Mouse (Mus musculus): ENCODE results near the gene Cryzl2.

DNA sequence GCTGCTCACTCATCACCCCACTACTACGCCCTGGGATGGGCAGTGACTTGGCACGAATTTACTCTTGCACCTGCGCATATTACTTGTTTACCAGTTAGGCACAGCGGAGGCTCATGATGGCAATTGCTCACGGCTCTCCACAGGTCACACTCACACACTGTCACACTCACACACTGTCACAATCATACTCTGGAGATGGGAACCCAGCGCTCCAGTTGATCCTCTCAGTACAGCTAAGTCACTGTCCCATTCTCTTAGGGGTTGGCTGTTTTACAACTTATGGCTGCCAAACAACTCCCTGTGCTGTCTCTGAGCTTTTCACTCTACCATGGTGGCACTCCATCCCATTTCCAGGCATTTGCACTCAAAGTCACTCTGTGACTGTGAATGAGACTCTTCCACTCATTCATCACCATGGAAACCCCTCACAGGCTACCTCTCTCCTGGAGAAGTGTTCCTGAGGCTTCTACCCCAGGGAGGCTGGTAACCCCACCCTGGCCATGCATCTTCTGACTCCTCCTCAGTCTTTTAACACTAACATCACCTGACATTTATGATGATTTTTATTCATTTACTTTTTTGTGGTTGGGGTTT, 43.1 kb downstream of the Cryzl2 start:
- TF ChIP-seq CTCF (IDR thresholded peaks at IDR 0.05; ENCODE audit: extremely low read depth, insufficient read depth, low read length): no peak
- TF ChIP-seq POLR2A (IDR thresholded peaks at IDR 0.05; ENCODE audit: extremely low read depth, insufficient read depth, low read length): no peak

Data from cortical plate, adult 2 months (tissue).